Comparison of ENCODE assay signal across 8 mouse cellular contexts in the genomic region with DNA sequence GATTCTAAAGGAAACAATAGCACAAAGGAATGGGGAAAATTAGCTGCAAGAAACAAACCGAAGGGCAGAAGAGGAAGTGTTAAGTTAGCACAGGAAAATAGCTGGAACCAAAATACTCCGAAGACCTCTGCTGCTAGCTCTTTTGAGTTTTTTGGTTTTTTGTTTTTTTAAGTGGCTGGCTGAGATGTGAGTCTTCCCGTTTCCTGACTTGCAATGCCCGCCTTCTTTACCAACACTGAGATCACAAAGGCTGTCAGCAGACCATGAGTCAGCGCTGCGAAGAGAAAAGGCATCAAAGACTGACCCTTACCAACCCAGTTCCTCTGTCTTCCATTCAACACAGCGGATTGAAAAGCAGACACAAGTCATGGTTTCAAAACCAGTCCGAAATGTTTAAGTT. TPM values are rescaled to one million over a fixed set of nuclear protein-coding genes. Genes with fewer than 3 reads are reported as not detected.
A peak's percentile ranks its signal among the peaks of the same experiment; 100 is the strongest.
DNase-seq lines count a peak whose midpoint lies in the region; TF ChIP-seq lines count a peak whose summit lies in the region.

No protein-coding gene starts in this region.

- TF ChIP-seq POLR2A in brain, embryonic 14.5 days (IDR thresholded peaks at IDR 0.05; ENCODE audit: borderline replicate concordance, extremely low read depth, insufficient read depth, insufficient read length, poor library complexity, severe bottlenecking): no peak

- peak; percentile 47 for DNase-seq in adrenal gland, adult 2 months
- DNase-seq in adrenal gland, postnatal 4 days (ENCODE audit: low spot score in 2 of 2): no peak
- peak; percentile 49 for DNase-seq in 3134 (ENCODE audit: extremely low read depth, insufficient read length, low spot score)
- DNase-seq in brain, embryonic 14.5 days (ENCODE audit: low read depth): peak; percentile 46
- peak; percentile 30 for DNase-seq in kidney, postnatal 14 days
- DNase-seq in natural killer cell, adult 2 months (ENCODE audit: low spot score in 2 of 2): peak; percentile 74 to 76
- no peak for DNase-seq in thymus, postnatal 14 days
- no peak for DNase-seq in urinary bladder, postnatal 14 days (ENCODE audit: low spot score)

- no peak for TF ChIP-seq CTCF in brain, embryonic 14.5 days (IDR thresholded peaks at IDR 0.05; ENCODE audit: borderline replicate concordance, extremely low read depth, insufficient read depth, insufficient read length)

RNA-seq across cellular contexts. Expression of a gene that starts 25.5 kb away (rescaled TPM):
- total RNA-seq in adrenal gland, adult 2 months (2021): 10 to 100 TPM; 18.9 to 21.8 TPM
- 25.0 and 26.8 TPM in 2 replicates for polyA plus RNA-seq in adrenal gland, adult 2 months (2012; rRNA removed)
- 10 to 100 TPM; 25.4 to 25.8 TPM for total RNA-seq in adrenal gland, postnatal 4 days (2021)
- 27.6 and 29.8 TPM in 2 replicates for polyA plus RNA-seq in brain, embryonic 14.5 days (2012; rRNA removed)

Comparison
In these comparisons a context has a peak if more than half of its experiments do, and no peak if none do; other contexts are left out.
1. DNase-seq: peak in adrenal gland, adult 2 months (single experiment), 3134 (single experiment), brain, embryonic 14.5 days (single experiment), kidney, postnatal 14 days (single experiment) and natural killer cell, adult 2 months (2 of 2); none in adrenal gland, postnatal 4 days (0 of 2), thymus, postnatal 14 days (single experiment) and urinary bladder, postnatal 14 days (single experiment).